Mouse (Mus musculus) embryonic fibroblast, embryonic 13.5 days (primary cell): ENCODE results near the gene Rapgef5.

Experiments
- CTCF ChIP-seq: IDR thresholded peaks from 2 replicates; pipeline ENCODE4 v1.5.1; 2011; ENCODE audit warnings: mild to moderate bottlenecking, control low read depth, low read length, moderate library complexity, borderline replicate concordance; ENCODE audit not compliant: insufficient read depth
- POLR2A ChIP-seq: IDR thresholded peaks from 2 replicates; pipeline ENCODE4 v1.6.1; 2011; ENCODE audit warnings: low read depth, mild to moderate bottlenecking, control low read depth, low read length, moderate library complexity

- TF ChIP-seq CTCF (no peak), POLR2A (no peak)
Observed at GRCm38 (mm10) chr12:117691336-117691735, 175.1 kb downstream of the Rapgef5 start.
